In genomic region chr5:62765784-62766701, GRCm38 (mm10) we compare ENCODE assay signal across 8 mouse cellular contexts. TPM values are rescaled to one million over a fixed set of nuclear protein-coding genes. Genes with fewer than 3 reads are reported as not detected.
DNase-seq lines count a peak whose midpoint lies in the region; ATAC-seq and TF ChIP-seq lines count a peak whose summit lies in the region.

Arap2 (minus strand) TSS chr5:62766159.

- no peaks in the 10 kb centered on the region for H3K9me3 ChIP-seq in lung, embryonic 16.5 days (ENCODE audit: control insufficient read depth, low read length)

- WGBS in lung, embryonic 16.5 days = under 1% methylated on average over 87 of the region's 106 CpGs
- 12% methylated on average over 106 of the region's 106 CpGs for WGBS in olfactory bulb, adult 2 months
- 3% methylated on average over 106 of the region's 106 CpGs for whole genome bisulfite sequencing in thymus, adult 2 months

- peak within 1 kb of the TSS; percentile 73 for H3K9ac ChIP-seq in lung, embryonic 16.5 days (ENCODE audit: low read length)

- peak; percentile 2 for DNase-seq in c-Kit-positive CD71-positive TER-119-positive erythroid progenitor cells, embryonic 14.5 days (ENCODE audit: low spot score)
- DNase-seq in heart, postnatal 4 days = peak; percentile 68
- peak; percentile 33 to 46 for DNase-seq in layer of hippocampus, adult 8-10 months (ENCODE audit: low spot score in 2 of 2)
- peak; percentile 82 for DNase-seq in thymus, adult 2 months

- no peak for TF ChIP-seq CTCF in olfactory bulb, adult 2 months (IDR thresholded peaks at IDR 0.05; ENCODE audit: insufficient read depth, low read depth, low read length)
- no peak for TF ChIP-seq CTCF in thymus, adult 2 months (IDR thresholded peaks at IDR 0.05; ENCODE audit: borderline replicate concordance, control insufficient read depth, extremely low read depth, insufficient read depth, low read length, poor library complexity)

- H3K36me3 ChIP-seq in lung, embryonic 16.5 days (ENCODE audit: control insufficient read depth, insufficient read depth, low read length) = no peaks in the 10 kb centered on the region
- no peaks in the 10 kb centered on the region for H3K36me3 ChIP-seq in thymus, adult 2 months (ENCODE audit: control insufficient read depth, insufficient read depth, low read length)

- TF ChIP-seq POLR2A in olfactory bulb, adult 2 months (IDR thresholded peaks at IDR 0.05; ENCODE audit: insufficient read depth, low read depth, low read length) = no peak
- peak; percentile 47 for TF ChIP-seq POLR2A in thymus, adult 2 months (IDR thresholded peaks at IDR 0.05; ENCODE audit: control insufficient read depth, extremely low read depth, insufficient read depth, low read length, poor library complexity)

- no peaks in the 10 kb centered on the region; the same call in 1 of the 2 replicates for H3K27me3 ChIP-seq in lung, embryonic 16.5 days (ENCODE audit: control insufficient read depth, insufficient read depth, low read depth, low read length)
- H3K27me3 ChIP-seq in thymus, adult 2 months (ENCODE audit: control insufficient read depth, insufficient read depth, low read length) = no peaks in the 10 kb centered on the region

- peak within 1 kb of the TSS; percentile 81 for H3K4me2 ChIP-seq in lung, embryonic 16.5 days (ENCODE audit: low read depth, low read length)

- peak within 1 kb of the TSS; percentile 25; the same call in 1 of the 2 replicates for H3K27ac ChIP-seq in lung, embryonic 16.5 days (ENCODE audit: low read length)
- H3K27ac ChIP-seq in olfactory bulb, adult 2 months (ENCODE audit: insufficient read depth, low read depth, low read length) = peak within 1 kb of the TSS; percentile 65; the same call in 1 of the 2 replicates
- peak within 1 kb of the TSS; percentile 48 for H3K27ac ChIP-seq in thymus, adult 2 months (ENCODE audit: control insufficient read depth, insufficient read depth, low read length)

- ATAC-seq in CD4-positive, CD25-positive, alpha-beta regulatory T cell, adult 4 months = peak; percentile 81
- ATAC-seq in frontal cortex, adult (ENCODE audit: low TSS enrichment) = peak; percentile 58
- ATAC-seq in lung, embryonic 16.5 days (ENCODE audit: low read depth) = peak; percentile 82

- peaks cover 6% of the 10 kb centered on the region; the same call in 1 of the 2 replicates for H3K4me1 ChIP-seq in lung, embryonic 16.5 days (replicated peaks; ENCODE audit: control insufficient read depth, insufficient read depth, low read length)
- H3K4me1 ChIP-seq in olfactory bulb, adult 2 months (ENCODE audit: control insufficient read depth, insufficient read depth, low read length) = peaks cover 9% of the 10 kb centered on the region
- peaks cover 18% of the 10 kb centered on the region for H3K4me1 ChIP-seq in thymus, adult 2 months (replicated peaks; ENCODE audit: control insufficient read depth, insufficient read depth, low read length)

- H3K4me3 ChIP-seq in lung, embryonic 16.5 days (ENCODE audit: low read length) = peak within 1 kb of the TSS; percentile 64
- peak within 1 kb of the TSS; percentile 83 for H3K4me3 ChIP-seq in olfactory bulb, adult 2 months (ENCODE audit: insufficient read depth, low read depth, low read length)
- H3K4me3 ChIP-seq in thymus, adult 2 months (ENCODE audit: control insufficient read depth, insufficient read depth, low read length) = peak within 1 kb of the TSS; percentile 79

RNA-seq across cellular contexts. Expression of gene Arap2, which starts in this region (rescaled TPM):
- 10 to 100 TPM; 28.6 to 32.8 TPM for polyA plus RNA-seq in CD4-positive, CD25-positive, alpha-beta regulatory T cell, adult 4 months (2017; shearing (Covaris generic))
- 1 to 10 TPM; 6.5 to 8.6 TPM for total RNA-seq in heart, postnatal 4 days (2021)
- total RNA-seq in layer of hippocampus, adult 8-10 months (2022) = 10 to 100 TPM; 58.1 to 69.7 (median 64.1) TPM
- 4.9 and 7.5 TPM in 2 replicates for polyA plus RNA-seq in lung, embryonic 16.5 days (2015; fragmentation: Nextera tagmentation; extraction: Ambion mirVana)
- 558 TPM in 1 of 2 replicates, not detected in the other for polyA plus RNA-seq in olfactory bulb, adult 2 months (2012; ENCODE audit: insufficient read depth, insufficient read length, low replicate concordance, missing spikeins)
- polyA plus RNA-seq in thymus, adult 2 months (2012; rRNA removed) = 11.3 and 12.0 TPM in 2 replicates

Comparison
In these comparisons a context has a peak if more than half of its experiments do, and no peak if none do; other contexts are left out.
1. Peak in every context shown above with its lines: DNase-seq, ATAC-seq, H3K4me3 ChIP-seq and H3K27ac ChIP-seq.
2. RNA of gene Arap2 (total RNA-seq): 58.1 to 69.7 TPM in layer of hippocampus, adult 8-10 months; 6.5 to 8.6 TPM in heart, postnatal 4 days; every median in the first group is over 4 times any median in the second.
3. DNase-seq: peak in every context shown above with its lines; median percentile 82 in thymus, adult 2 months; 68 in heart, postnatal 4 days; 40 in layer of hippocampus, adult 8-10 months; 2 in c-Kit-positive CD71-positive TER-119-positive erythroid progenitor cells, embryonic 14.5 days.